Mouse (Mus musculus) T-helper 1 cell (primary cell): ENCODE data around the gene Ccdc92b.

Source experiments
- in situ Hi-C: fragments of 300-600 bp; cut with MboI, MseI; formaldehyde crosslinking; loops from one replicate; pipeline ENCODE4 v1.15.1; 2025; ENCODE audit warnings: high pct_unique_total_duplicates

Gene Ccdc92b

GRCm38 (mm10) chr11:74611437-74611836 lies 8.0 kb upstream of the Ccdc92b start:
- in situ Hi-C loops, result no loop called here

- in situ Hi-C loops, result no loop called here
These were observed 6.0 kb upstream of the Ccdc92b start for GRCm38 (mm10) chr11:74613428-74613827.

- in situ Hi-C loops, result no loop called here
These were observed 3.8 kb upstream of the Ccdc92b start for GRCm38 (mm10) chr11:74615571-74615970.

GRCm38 (mm10) chr11:74619956-74620300 lies 523 bp downstream of the Ccdc92b start:
- in situ Hi-C loops, result no loop called here

- in situ Hi-C loops, result no loop called here
These were observed 2.7 kb downstream of the Ccdc92b start for GRCm38 (mm10) chr11:74621974-74622669.

GRCm38 (mm10) chr11:74623693-74624092 lies 4.3 kb downstream of the Ccdc92b start:
- in situ Hi-C loops, result no loop called here

- in situ Hi-C loops, result no loop called here
These were observed 5.9 kb downstream of the Ccdc92b start for GRCm38 (mm10) chr11:74625333-74625732.

DNA sequence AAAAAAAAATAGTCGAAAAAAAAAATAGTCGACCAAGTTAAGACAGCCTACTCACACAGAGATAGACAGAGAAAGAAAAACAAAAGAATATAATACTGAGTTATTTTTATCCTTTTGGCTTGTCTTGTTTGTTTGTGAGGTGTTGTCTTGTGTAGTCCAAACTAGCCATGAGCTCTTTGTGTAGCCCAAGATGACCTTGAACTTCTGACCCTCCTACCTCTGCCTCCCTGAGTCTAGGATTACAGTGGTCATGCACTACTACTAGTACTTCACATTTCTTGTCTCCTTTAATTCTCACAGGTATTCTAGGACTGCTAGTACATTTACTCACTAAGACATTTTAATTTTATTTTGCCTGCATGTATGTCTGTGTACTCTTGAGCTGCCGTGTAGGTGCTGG lies 8.1 kb downstream of the Ccdc92b start:
- in situ Hi-C loops, result no loop called here

GRCm38 (mm10) chr11:74631880-74632789 lies 12.7 kb downstream of the Ccdc92b start:
- in situ Hi-C loops, result no loop called here

GRCm38 (mm10) chr11:74634490-74635275 lies 15.3 kb downstream of the Ccdc92b start:
- in situ Hi-C loops, result no loop called here

DNA sequence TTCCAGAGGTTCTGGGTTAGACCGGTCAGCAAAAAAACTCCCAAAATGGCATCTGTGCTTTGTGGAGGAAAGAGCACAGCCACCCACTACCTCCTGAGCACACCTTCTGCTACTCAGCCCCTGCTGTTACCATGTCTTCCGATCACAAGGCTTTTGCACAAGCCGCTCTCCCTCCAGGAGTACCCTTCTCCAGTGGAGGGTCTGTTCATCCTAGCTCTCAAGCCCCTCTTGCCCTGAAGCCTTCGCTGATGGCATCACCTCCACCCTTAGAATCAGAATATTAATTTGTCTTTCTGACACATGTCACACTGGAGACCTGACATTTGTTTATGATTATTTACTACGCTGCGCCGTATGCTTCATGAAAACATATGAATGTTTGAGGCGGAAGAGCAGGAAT lies 18.1 kb downstream of the Ccdc92b start:
- in situ Hi-C loops, result no loop called here

DNA sequence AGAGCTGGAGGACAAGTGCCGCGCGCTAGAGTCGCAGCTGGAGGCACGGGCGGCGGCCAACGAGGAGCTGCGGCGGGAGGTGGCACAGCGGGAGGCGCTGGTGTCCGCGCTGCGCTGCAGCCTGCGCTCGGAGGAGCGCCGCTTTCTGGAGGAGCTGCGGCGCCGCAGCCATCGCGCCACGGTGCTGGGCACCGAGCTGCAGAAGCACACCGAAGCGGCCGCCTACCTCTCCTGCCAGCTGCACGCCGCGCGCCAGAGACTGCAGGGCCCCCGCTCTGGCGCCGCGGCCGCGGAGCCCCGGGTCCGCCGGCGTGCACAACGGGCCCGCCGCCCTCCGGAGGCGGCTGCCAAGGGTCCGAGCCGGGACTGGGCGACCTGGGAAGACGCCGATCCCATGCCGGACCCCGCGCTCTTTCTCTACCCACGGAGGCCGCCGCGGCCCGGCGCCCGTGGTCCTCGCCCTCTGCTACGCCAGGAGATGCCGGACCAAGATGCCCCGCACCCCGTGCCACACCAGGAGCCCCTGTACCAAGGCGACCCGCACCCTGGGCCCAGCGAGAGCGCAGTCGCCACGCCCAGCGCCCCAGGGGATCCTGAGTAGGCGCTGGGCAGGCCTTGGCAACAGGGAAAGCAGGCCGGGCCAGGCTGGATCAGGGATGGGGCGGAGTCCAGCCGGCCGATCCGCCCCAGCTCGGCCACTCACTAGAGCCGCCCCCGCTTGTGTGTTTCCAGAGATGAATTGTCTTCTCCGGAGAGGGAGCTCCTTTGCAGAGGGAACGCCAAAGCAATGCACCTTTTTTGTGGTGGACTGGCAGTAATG lies 18.8 kb downstream of the Ccdc92b start:
- in situ Hi-C loops, result no loop called here

- in situ Hi-C loops, result no loop called here
These were observed 19.5 kb downstream of the Ccdc92b start for GRCm38 (mm10) chr11:74638791-74639411.

DNA sequence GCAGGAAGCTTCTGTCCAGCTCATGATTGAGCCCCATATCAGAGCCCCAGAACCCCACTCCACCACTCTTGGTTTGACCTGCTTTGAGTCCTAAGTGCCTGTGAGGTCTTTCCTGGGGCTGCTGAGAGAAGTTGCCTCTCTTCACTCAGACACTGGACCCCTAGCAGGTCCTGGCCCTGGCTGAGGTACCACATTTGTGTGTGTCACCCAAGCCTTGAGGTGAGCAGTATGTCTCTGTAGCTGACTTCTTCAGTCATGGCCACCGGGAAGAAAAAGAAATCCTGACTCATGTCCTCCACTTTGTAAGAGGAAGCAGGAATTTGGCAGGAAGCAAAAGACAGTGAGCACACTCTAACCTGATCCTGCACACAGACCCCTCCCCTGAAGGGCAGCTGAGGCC lies 20.2 kb downstream of the Ccdc92b start:
- in situ Hi-C loops, result no loop called here

GRCm38 (mm10) chr11:74647966-74648365 lies 28.6 kb downstream of the Ccdc92b start:
- in situ Hi-C loops, result no loop called here

DNA sequence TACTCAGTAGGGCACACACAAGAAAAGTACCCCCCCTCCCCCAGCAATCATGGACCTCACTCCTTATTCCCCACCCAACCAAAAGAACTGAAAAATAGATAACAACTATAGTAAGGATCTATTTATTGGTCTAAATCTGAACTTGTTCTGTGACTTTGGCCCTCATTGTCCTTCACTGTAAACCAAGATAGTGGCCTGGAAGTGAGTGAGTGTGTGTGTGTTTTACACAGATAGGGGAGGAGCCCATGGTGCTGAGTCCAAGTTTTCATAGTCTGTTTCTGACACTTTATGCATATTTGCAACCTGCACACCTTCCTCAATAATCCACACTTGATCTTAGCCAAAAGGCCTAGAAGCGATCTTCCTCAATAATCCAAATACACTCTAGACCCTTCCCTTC lies 29.3 kb downstream of the Ccdc92b start:
- in situ Hi-C loops, result no loop called here

DNA sequence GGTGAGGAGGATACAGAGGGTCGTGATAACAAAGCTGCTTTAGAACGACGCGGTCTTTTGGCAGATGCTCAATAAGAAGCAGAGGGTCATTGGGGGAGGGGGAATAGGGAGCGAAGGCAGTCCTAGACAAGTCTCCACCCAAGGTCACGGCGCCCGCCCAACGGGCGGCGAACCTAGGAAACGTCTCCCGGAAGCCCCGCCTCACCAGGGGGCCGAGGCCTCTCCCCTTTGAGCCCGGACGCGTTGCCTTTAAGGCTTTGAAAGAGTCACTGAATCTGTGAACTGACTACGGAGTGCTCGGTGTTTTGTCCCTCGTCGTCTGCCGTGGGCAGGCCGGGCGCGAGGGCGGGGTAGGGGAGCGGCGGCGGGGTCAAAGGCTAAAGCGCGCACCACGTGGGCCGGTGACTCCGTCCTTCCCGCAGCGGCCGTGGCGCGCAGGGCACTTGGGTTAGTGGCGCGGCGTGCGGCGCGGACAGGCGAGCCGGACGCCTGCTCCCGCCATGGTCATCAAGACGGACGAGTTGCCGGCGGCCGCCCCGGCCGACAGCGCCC lies 29.8 kb downstream of the Ccdc92b start, which contains the start of gene Cluh:
TSS of gene Cluh (plus strand) at position 401 of the 552 bp plus-strand sequence.
- in situ Hi-C loops, result no loop called here

GRCm38 (mm10) chr11:74649647-74650551 lies 30.5 kb downstream of the Ccdc92b start:
- in situ Hi-C loops, result loop anchor here (5.0 kb wide), 1 partner anchor 177 kb away; no protein-coding TSS in a partner anchor

- in situ Hi-C loops, result loop anchor here (5.0 kb wide), 1 partner anchor 177 kb away; no protein-coding TSS in a partner anchor
These were observed 31.2 kb downstream of the Ccdc92b start for GRCm38 (mm10) chr11:74650576-74651100.
